ENCODE assay signal across 7 mouse cellular contexts in genomic region chrX:74243396-74243795, GRCm38 (mm10). TPM values are rescaled to one million over a fixed set of nuclear protein-coding genes. Genes with fewer than 3 reads are reported as not detected.
DNase-seq lines count a peak whose midpoint lies in the region; ATAC-seq lines count a peak whose summit lies in the region.

No protein-coding gene starts in this region.

- H3K27me3 ChIP-seq in forebrain, embryonic 15.5 days = no peaks in the 10 kb centered on the region
- H3K27me3 ChIP-seq in limb, embryonic 11.5 days (ENCODE audit: control insufficient read depth, insufficient read depth, low read length) = no peaks in the 10 kb centered on the region
- no peaks in the 10 kb centered on the region for H3K27me3 ChIP-seq in midbrain, embryonic 12.5 days

- H3K4me1 ChIP-seq in forebrain, embryonic 15.5 days = peaks cover 16% of the 10 kb centered on the region
- H3K4me1 ChIP-seq in limb, embryonic 11.5 days (ENCODE audit: control insufficient read depth, insufficient read depth, low read length) = no peaks in the 10 kb centered on the region
- peaks cover 4% of the 10 kb centered on the region; the same call in 1 of the 2 replicates for H3K4me1 ChIP-seq in midbrain, embryonic 12.5 days

- H3K9me3 ChIP-seq in forebrain, embryonic 15.5 days = no peaks in the 10 kb centered on the region
- no peaks in the 10 kb centered on the region for H3K9me3 ChIP-seq in limb, embryonic 11.5 days (ENCODE audit: control insufficient read depth, low read length)
- H3K9me3 ChIP-seq in midbrain, embryonic 12.5 days = no peaks in the 10 kb centered on the region

- ATAC-seq in forebrain, embryonic 15.5 days (replicated peaks) = no peak
- ATAC-seq in limb, embryonic 11.5 days (ENCODE audit: insufficient number of reproducible peaks, low FRiP score, low TSS enrichment, low read depth) = no peak
- ATAC-seq in midbrain, embryonic 12.5 days (ENCODE audit: low FRiP score, low read depth) = no peak
- ATAC-seq in cerebellum, adult (ENCODE audit: insufficient number of reproducible peaks, low FRiP score, low TSS enrichment) = no peak

- H3K9ac ChIP-seq in forebrain, embryonic 15.5 days (replicated peaks) = no peak overlapping the region
- no peak overlapping the region for H3K9ac ChIP-seq in limb, embryonic 11.5 days (ENCODE audit: low read length)
- no peak overlapping the region for H3K9ac ChIP-seq in midbrain, embryonic 12.5 days (replicated peaks)

- peaks cover 45% of the 10 kb centered on the region for H3K36me3 ChIP-seq in forebrain, embryonic 15.5 days
- H3K36me3 ChIP-seq in limb, embryonic 11.5 days (ENCODE audit: control insufficient read depth, insufficient read depth, low read length) = peaks cover 8% of the 10 kb centered on the region; the same call in 1 of the 2 replicates
- peaks cover 49% of the 10 kb centered on the region for H3K36me3 ChIP-seq in midbrain, embryonic 12.5 days

- peak overlapping the region; percentile 62 for H3K4me3 ChIP-seq in forebrain, embryonic 15.5 days
- H3K4me3 ChIP-seq in limb, embryonic 11.5 days (ENCODE audit: low read depth, low read length) = peak overlapping the region; percentile 60; the same call in 1 of the 2 replicates
- H3K4me3 ChIP-seq in midbrain, embryonic 12.5 days = peak overlapping the region; percentile 61

- H3K4me2 ChIP-seq in forebrain, embryonic 15.5 days (replicated peaks) = peak overlapping the region; percentile 56
- peak overlapping the region; percentile 60; the same call in 1 of the 2 replicates for H3K4me2 ChIP-seq in limb, embryonic 11.5 days (ENCODE audit: low read depth, severe bottlenecking)
- H3K4me2 ChIP-seq in midbrain, embryonic 12.5 days (replicated peaks) = peak overlapping the region; percentile 65

- H3K27ac ChIP-seq in forebrain, embryonic 15.5 days (replicated peaks) = no peak overlapping the region
- no peak overlapping the region for H3K27ac ChIP-seq in limb, embryonic 11.5 days (replicated peaks; ENCODE audit: low read depth, low read length)
- H3K27ac ChIP-seq in midbrain, embryonic 12.5 days (replicated peaks) = no peak overlapping the region

- 88% methylated on average over 2 of the region's 2 CpGs for WGBS in forebrain, embryonic 15.5 days
- 91% methylated on average over 2 of the region's 2 CpGs for WGBS in limb, embryonic 11.5 days
- WGBS in midbrain, embryonic 12.5 days = 78% methylated on average over 2 of the region's 2 CpGs

- peak; percentile 8 for DNase-seq in brain, adult 2 months (ENCODE audit: low read depth, low spot score)
- no peak for DNase-seq in limb, embryonic 11.5 days (ENCODE audit: low spot score)
- no peak for DNase-seq in cerebellum, postnatal 14 days
- DNase-seq in thymus, postnatal 14 days = no peak

RNA-seq across cellular contexts. Expression of gene Flna, which starts 6.2 kb away (rescaled TPM):
- 105 and 116 TPM in 2 replicates for polyA plus RNA-seq in forebrain, embryonic 15.5 days (2015; fragmentation: Nextera tagmentation; extraction: Ambion mirVana)
- 281 and 303 TPM in 2 replicates for polyA plus RNA-seq in limb, embryonic 11.5 days (2014; fragmentation: Nextera tagmentation; extraction: Ambion mirVana)
- polyA plus RNA-seq in midbrain, embryonic 12.5 days (2016; fragmentation: Nextera tagmentation; extraction: Ambion mirVana) = 210 and 233 TPM in 2 replicates

RNA-seq across cellular contexts. Expression of gene Emd, which starts 11.1 kb away (rescaled TPM):
- polyA plus RNA-seq in forebrain, embryonic 15.5 days (2015; fragmentation: Nextera tagmentation; extraction: Ambion mirVana) = 17.7 and 18.1 TPM in 2 replicates
- polyA plus RNA-seq in limb, embryonic 11.5 days (2014; fragmentation: Nextera tagmentation; extraction: Ambion mirVana) = 34.9 and 38.2 TPM in 2 replicates
- 15.4 and 18.9 TPM in 2 replicates for polyA plus RNA-seq in midbrain, embryonic 12.5 days (2016; fragmentation: Nextera tagmentation; extraction: Ambion mirVana)

RNA-seq across cellular contexts. Expression of gene Rpl10, which starts 27.2 kb away (rescaled TPM):
- 503 and 525 TPM in 2 replicates for polyA plus RNA-seq in forebrain, embryonic 15.5 days (2015; fragmentation: Nextera tagmentation; extraction: Ambion mirVana)
- 867 and 882 TPM in 2 replicates for polyA plus RNA-seq in limb, embryonic 11.5 days (2014; fragmentation: Nextera tagmentation; extraction: Ambion mirVana)
- polyA plus RNA-seq in midbrain, embryonic 12.5 days (2016; fragmentation: Nextera tagmentation; extraction: Ambion mirVana) = 521 and 544 TPM in 2 replicates

RNA-seq across cellular contexts. Expression of gene Taz, which starts 38.3 kb away (rescaled TPM):
- polyA plus RNA-seq in forebrain, embryonic 15.5 days (2015; fragmentation: Nextera tagmentation; extraction: Ambion mirVana) = 93.6 and 101 TPM in 2 replicates
- 63.1 and 72.0 TPM in 2 replicates for polyA plus RNA-seq in limb, embryonic 11.5 days (2014; fragmentation: Nextera tagmentation; extraction: Ambion mirVana)
- 88.4 and 92.9 TPM in 2 replicates for polyA plus RNA-seq in midbrain, embryonic 12.5 days (2016; fragmentation: Nextera tagmentation; extraction: Ambion mirVana)

RNA-seq across cellular contexts. Expression of gene Dnase1l1, which starts 38.7 kb away (rescaled TPM):
- 2.2 and 2.4 TPM in 2 replicates for polyA plus RNA-seq in forebrain, embryonic 15.5 days (2015; fragmentation: Nextera tagmentation; extraction: Ambion mirVana)
- 5.4 and 5.8 TPM in 2 replicates for polyA plus RNA-seq in limb, embryonic 11.5 days (2014; fragmentation: Nextera tagmentation; extraction: Ambion mirVana)
- polyA plus RNA-seq in midbrain, embryonic 12.5 days (2016; fragmentation: Nextera tagmentation; extraction: Ambion mirVana) = 4.6 and 5.3 TPM in 2 replicates
